Mouse (Mus musculus) regulatory T cell (primary cell): ENCODE measurements at regions not wholly inside any gene's neighbourhood (a gene's known extent, or its start where the extent isn't known, plus 50 kb on each side); places are given as distances from the start of the nearest gene placed in this dataset.

Experiments
- in situ Hi-C: fragments of 300-600 bp; cut with MboI, MseI; formaldehyde crosslinking; loops from one replicate; pipeline ENCODE4 v1.15.1; 2025; ENCODE audit warnings: high pct_unique_total_duplicates

- in situ Hi-C loops, result no loop called here
Observed at GRCm38 (mm10) chr2:72541246-72541645, 65.3 kb downstream of the Cdca7 start.

- in situ Hi-C loops, result no loop called here
Observed at GRCm38 (mm10) chr2:72545453-72545852, 69.5 kb downstream of the Cdca7 start.

- in situ Hi-C loops, result no loop called here
Observed at GRCm38 (mm10) chr2:72546476-72546875, 70.5 kb downstream of the Cdca7 start.

GRCm38 (mm10) chr2:72546963-72547362 lies 71.0 kb downstream of the Cdca7 start:
- in situ Hi-C loops, result no loop called here

GRCm38 (mm10) chr2:72551268-72551667 lies 75.3 kb downstream of the Cdca7 start:
- in situ Hi-C loops, result no loop called here

GRCm38 (mm10) chr2:72554603-72555002 lies 78.6 kb downstream of the Cdca7 start:
- in situ Hi-C loops, result no loop called here

- in situ Hi-C loops, result no loop called here
Observed at GRCm38 (mm10) chr2:72555116-72555515, 79.2 kb downstream of the Cdca7 start.

- in situ Hi-C loops, result no loop called here
Observed at GRCm38 (mm10) chr2:72555556-72555955, 79.6 kb downstream of the Cdca7 start.

- in situ Hi-C loops, result no loop called here
Observed at GRCm38 (mm10) chr2:72556064-72556821, 80.3 kb downstream of the Cdca7 start.

GRCm38 (mm10) chr2:72557161-72557560 lies 81.2 kb downstream of the Cdca7 start:
- in situ Hi-C loops, result no loop called here

GRCm38 (mm10) chr2:72557565-72558260 lies 81.8 kb downstream of the Cdca7 start:
- in situ Hi-C loops, result no loop called here

GRCm38 (mm10) chr2:72561383-72561782 lies 85.4 kb downstream of the Cdca7 start:
- in situ Hi-C loops, result no loop called here

- in situ Hi-C loops, result no loop called here
Observed at GRCm38 (mm10) chr2:72578322-72578721, 102.4 kb downstream of the Cdca7 start.

GRCm38 (mm10) chr2:72581136-72581535 lies 105.2 kb downstream of the Cdca7 start:
- in situ Hi-C loops, result no loop called here

- in situ Hi-C loops, result no loop called here
Observed at GRCm38 (mm10) chr2:72588814-72589213, 112.9 kb downstream of the Cdca7 start.

GRCm38 (mm10) chr2:72592011-72592410 lies 116.1 kb downstream of the Cdca7 start:
- in situ Hi-C loops, result no loop called here

- in situ Hi-C loops, result no loop called here
Observed at GRCm38 (mm10) chr2:72596994-72597925, 121.3 kb downstream of the Cdca7 start.

- in situ Hi-C loops, result no loop called here
Observed at GRCm38 (mm10) chr2:72597941-72598340, 122.0 kb downstream of the Cdca7 start.

GRCm38 (mm10) chr2:72600723-72601122 lies 124.8 kb downstream of the Cdca7 start:
- in situ Hi-C loops, result no loop called here

- in situ Hi-C loops, result no loop called here
Observed at GRCm38 (mm10) chr2:72602152-72602551, 126.2 kb downstream of the Cdca7 start.

GRCm38 (mm10) chr2:72612221-72612620 lies 136.3 kb downstream of the Cdca7 start:
- in situ Hi-C loops, result no loop called here

GRCm38 (mm10) chr2:72614256-72614655 lies 138.3 kb downstream of the Cdca7 start:
- in situ Hi-C loops, result no loop called here
